Mouse (Mus musculus) stomach, embryonic 15.5 days (tissue): ENCODE data around the gene Elf2. TPM values are rescaled to one million over a fixed set of nuclear protein-coding genes. Genes with fewer than 3 reads are reported as not detected.

Experiments
- ATAC-seq: fragments of 200-750 bp; cut with Nextera tagmentation; 2 replicates; pipeline ENCODE4 v1.8.0; 2017; ENCODE audit warnings: low read depth, moderate number of reproducible peaks, moderate TSS enrichment; ENCODE audit not compliant: insufficient read depth, low FRiP score
- H3K27ac ChIP-seq: fragments of 300-500 bp; sonication (generic); 2 replicates; pipeline ENCODE4 v1.5.1; 2015; ENCODE audit warnings: mild to moderate bottlenecking, inconsistent platforms
- H3K27me3 ChIP-seq: fragments of 300-500 bp; sonication (generic); replicated peaks from 2 replicates; pipeline ENCODE4 v1.6.1; 2015; ENCODE audit warnings: inconsistent platforms
- H3K36me3 ChIP-seq: fragments of 300-500 bp; sonication (generic); 2 replicates; pipeline ENCODE4 v1.6.1; 2015; ENCODE audit warnings: inconsistent platforms
- H3K4me1 ChIP-seq: fragments of 300-500 bp; sonication (generic); 2 replicates; pipeline ENCODE4 v1.6.1; 2015; ENCODE audit warnings: inconsistent platforms
- H3K4me2 ChIP-seq: fragments of 300-500 bp; sonication (generic); 2 replicates; pipeline ENCODE4 v1.6.1; 2015; ENCODE audit warnings: mild to moderate bottlenecking, inconsistent platforms
- H3K4me3 ChIP-seq: fragments of 300-500 bp; sonication (generic); replicated peaks from 2 replicates; pipeline ENCODE4 v1.5.1; 2015; ENCODE audit warnings: inconsistent platforms
- H3K9ac ChIP-seq: fragments of 300-500 bp; sonication (generic); 2 replicates; pipeline ENCODE4 v1.6.1; 2015; ENCODE audit warnings: inconsistent platforms
- H3K9me3 ChIP-seq: fragments of 300-500 bp; sonication (generic); 2 replicates; pipeline ENCODE4 v1.6.1; 2016; ENCODE audit warnings: inconsistent platforms
- WGBS: fragments of 180-500 bp; shearing (Covaris S2); methylation state at CpG from one replicate; pipeline ENCODE4 v1.1.7; 2015; 5-methylcytosine and 5-hydroxymethylcytosine counted together
- polyA plus RNA-seq: library from polyadenylated mRNA; unstranded; fragments of >200 nt; fragmentation: Nextera tagmentation; extraction: Ambion mirVana; gene quantifications from 2 replicates; pipeline ENCODE4 v1.2.1, GENCODE M21; 2015

Gene Elf2
- polyA plus RNA-seq, 1 experiment from 2014 or later = 62.5 TPM

DNA sequence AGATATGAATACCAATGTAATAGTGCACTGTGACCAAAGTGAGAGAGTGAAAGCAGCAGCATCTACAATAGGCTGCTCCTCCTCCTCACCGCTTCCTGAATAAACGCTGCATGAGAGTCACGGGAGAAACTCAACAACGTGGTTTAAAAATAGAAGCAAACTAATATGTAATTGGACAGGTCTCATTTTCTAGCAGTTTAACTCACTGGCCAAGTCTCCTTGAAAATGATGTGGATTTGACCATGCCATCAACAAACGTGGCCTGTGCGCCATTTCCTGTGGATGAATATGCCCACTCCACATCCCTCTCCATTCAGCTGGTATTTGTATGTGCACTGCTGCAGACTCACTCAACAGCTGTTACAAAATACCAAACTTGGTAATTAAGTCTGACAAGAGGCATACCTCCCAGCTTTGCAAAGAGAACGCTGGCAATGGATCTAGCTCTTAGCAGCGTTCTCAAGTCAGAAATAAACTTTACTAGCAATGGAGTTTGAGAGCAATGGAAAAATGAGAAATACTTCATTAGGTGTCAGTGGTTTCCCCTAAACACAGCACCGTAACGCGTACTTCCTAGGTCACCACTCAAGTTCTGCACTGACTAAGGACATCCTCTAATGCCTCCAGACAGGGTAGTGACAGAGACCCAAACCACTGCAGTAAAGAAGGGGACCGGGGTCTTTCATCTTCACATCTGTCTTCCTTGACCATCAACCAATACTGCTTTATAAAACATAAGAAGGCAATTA is 70.2 kb downstream of the Elf2 start:
- Histone ChIP-seq H3K4me3 (no peak overlapping the region), H3K27me3 (no peaks in the 10 kb centered on the region), H3K27ac (peak overlapping the region; percentile 48), H3K4me2 (no peak overlapping the region), H3K36me3 (peaks cover 6% of the 10 kb centered on the region), H3K4me1 (peaks cover 10% of the 10 kb centered on the region), H3K9ac (no peak overlapping the region), H3K9me3 (no peaks in the 10 kb centered on the region)
- no peak for ATAC-seq
- 56% methylated on average over 12 of the region's 12 CpGs for WGBS

GRCm38 (mm10) chr3:51268434-51268833 is 72.0 kb downstream of the Elf2 start:
- peaks cover 20% of the 10 kb centered on the region for H3K36me3 ChIP-seq
- H3K4me3 ChIP-seq = no peak overlapping the region
- H3K27ac ChIP-seq = 0 out of 2 replicates have a peak overlapping the region, but pooled peaks have one; percentile 45
- H3K4me2 ChIP-seq = no peak overlapping the region
- H3K9ac ChIP-seq = no peak overlapping the region
- no peak for ATAC-seq
- no peaks in the 10 kb centered on the region for H3K27me3 ChIP-seq
- no peaks in the 10 kb centered on the region for H3K9me3 ChIP-seq
- 57% methylated on average over 12 of the region's 12 CpGs for WGBS
- H3K4me1 ChIP-seq = peaks cover 8% of the 10 kb centered on the region; the same call in 1 of the 2 replicates

DNA sequence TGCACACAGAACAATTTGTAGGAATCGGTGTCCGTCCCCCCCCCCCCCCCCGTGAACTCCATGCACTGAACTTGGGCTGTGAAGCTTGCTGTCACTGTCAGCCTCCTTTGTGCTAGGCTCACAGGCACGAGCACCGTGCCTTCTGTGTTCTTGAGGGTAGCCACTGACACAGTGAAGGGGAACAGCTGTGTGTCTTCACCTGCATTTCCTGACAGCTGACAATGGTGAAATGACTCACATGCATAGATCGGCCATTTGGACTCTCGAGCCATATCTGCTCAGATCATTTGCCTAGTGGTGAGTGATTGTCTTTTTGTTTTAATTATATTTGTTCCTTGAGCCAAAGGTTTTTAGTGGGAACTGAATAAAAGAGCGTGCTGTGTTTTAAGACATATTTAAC is 77.5 kb downstream of the Elf2 start:
- no peak for ATAC-seq
- 59% methylated on average over 8 of the region's 8 CpGs for WGBS
- H3K36me3 ChIP-seq = peaks cover 35% of the 10 kb centered on the region

DNA sequence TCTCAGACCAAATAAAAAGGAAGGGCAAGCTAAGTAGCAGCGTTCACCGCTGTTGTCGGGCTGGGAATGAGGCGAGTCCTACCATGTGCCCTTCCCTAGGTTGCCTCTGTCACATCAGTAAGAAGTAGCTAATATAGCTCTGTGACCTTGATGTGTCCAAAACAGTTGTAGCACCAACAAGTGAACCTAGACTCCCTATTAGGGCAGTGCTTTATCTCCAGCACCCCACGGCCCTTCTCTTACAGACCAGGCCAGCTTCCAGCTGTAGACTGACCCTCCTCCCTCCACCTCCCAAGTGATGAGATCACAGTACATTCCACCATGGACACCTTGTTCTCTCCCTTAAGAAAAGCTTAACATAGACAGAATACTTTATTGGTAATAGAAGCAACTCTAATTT is 82.4 kb downstream of the Elf2 start:
- WGBS = 89% methylated on average over 5 of the region's 5 CpGs
- Histone ChIP-seq H3K27me3 (no peaks in the 10 kb centered on the region), H3K4me2 (no peak overlapping the region), H3K4me1 (no peaks in the 10 kb centered on the region), H3K36me3 (peaks cover 46% of the 10 kb centered on the region), H3K9me3 (no peaks in the 10 kb centered on the region), H3K9ac (no peak overlapping the region), H3K27ac (no peak overlapping the region), H3K4me3 (no peak overlapping the region)
- ATAC-seq = no peak

More for the DNA sequence above, 77.5 kb downstream of the Elf2 start:
- no peaks in the 10 kb centered on the region for H3K9me3 ChIP-seq
- H3K9ac ChIP-seq = no peak overlapping the region
- no peaks in the 10 kb centered on the region for H3K4me1 ChIP-seq
- no peak overlapping the region for H3K27ac ChIP-seq
- H3K27me3 ChIP-seq = no peaks in the 10 kb centered on the region
- no peak overlapping the region for H3K4me2 ChIP-seq
- H3K4me3 ChIP-seq = no peak overlapping the region

DNA sequence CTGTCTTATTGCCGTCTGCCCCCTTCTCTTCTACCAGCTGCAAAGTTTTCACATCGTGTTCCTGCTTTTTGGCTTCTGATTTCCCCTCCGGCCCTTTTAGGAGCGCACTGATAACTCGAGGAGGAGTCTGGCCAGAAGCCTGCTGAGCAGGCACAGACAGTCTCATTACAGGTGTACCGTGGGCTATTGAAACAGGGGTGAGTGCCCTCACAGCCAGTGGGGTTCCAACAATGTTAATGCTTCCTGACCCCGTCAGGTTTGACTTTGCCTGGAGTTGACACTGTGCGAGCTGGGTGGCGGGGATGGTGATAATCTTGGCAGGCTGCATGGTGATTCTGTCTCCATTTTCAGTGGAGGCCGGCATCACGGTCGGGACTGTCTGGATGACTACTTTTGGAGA is 84.0 kb downstream of the Elf2 start:
- H3K36me3 ChIP-seq = peaks cover 59% of the 10 kb centered on the region
- H3K27ac ChIP-seq = no peak overlapping the region
- no peaks in the 10 kb centered on the region for H3K27me3 ChIP-seq
- no peak overlapping the region for H3K9ac ChIP-seq
- H3K4me2 ChIP-seq = no peak overlapping the region
- no peak overlapping the region for H3K4me3 ChIP-seq
- H3K9me3 ChIP-seq = no peaks in the 10 kb centered on the region
- 91% methylated on average over 12 of the region's 12 CpGs for WGBS
- no peak for ATAC-seq
- H3K4me1 ChIP-seq = no peaks in the 10 kb centered on the region

DNA sequence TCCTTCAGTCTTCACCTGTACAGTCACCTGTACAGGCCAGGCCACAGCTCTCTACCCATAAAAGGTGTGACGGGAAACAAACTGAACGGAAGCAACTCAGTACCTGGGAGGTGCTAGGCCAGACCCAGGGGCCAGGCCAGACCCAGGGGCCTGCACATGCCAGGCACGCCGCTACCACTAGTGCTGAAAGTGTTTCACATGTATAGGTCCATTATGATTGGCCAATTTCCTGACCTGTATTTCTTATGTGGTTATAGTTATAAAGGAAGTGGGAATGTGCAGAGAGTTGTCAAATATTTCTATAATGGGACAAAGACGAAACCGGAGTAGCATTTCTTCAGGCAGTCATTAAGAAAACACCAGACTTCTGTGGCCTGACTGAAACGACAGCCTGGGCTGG is 85.7 kb downstream of the Elf2 start:
- no peak for ATAC-seq

GRCm38 (mm10) chr3:51252689-51253402 is 87.6 kb downstream of the Elf2 start:
- H3K9ac ChIP-seq = no peak overlapping the region
- 86% methylated on average over 12 of the region's 12 CpGs for WGBS
- H3K27me3 ChIP-seq = no peaks in the 10 kb centered on the region
- no peaks in the 10 kb centered on the region for H3K9me3 ChIP-seq
- H3K4me1 ChIP-seq = no peaks in the 10 kb centered on the region
- no peak overlapping the region for H3K4me3 ChIP-seq
- ATAC-seq = no peak; the same call in 1 of the 2 replicates
- H3K4me2 ChIP-seq = no peak overlapping the region
- H3K27ac ChIP-seq = no peak overlapping the region
- peaks cover 48% of the 10 kb centered on the region for H3K36me3 ChIP-seq

More for the DNA sequence above, 85.7 kb downstream of the Elf2 start:
- Histone ChIP-seq H3K36me3 (peaks cover 53% of the 10 kb centered on the region), H3K27ac (no peak overlapping the region), H3K9ac (no peak overlapping the region), H3K4me3 (no peak overlapping the region), H3K4me2 (no peak overlapping the region), H3K4me1 (no peaks in the 10 kb centered on the region), H3K9me3 (no peaks in the 10 kb centered on the region), H3K27me3 (no peaks in the 10 kb centered on the region)
- WGBS = 83% methylated on average over 7 of the region's 7 CpGs

DNA sequence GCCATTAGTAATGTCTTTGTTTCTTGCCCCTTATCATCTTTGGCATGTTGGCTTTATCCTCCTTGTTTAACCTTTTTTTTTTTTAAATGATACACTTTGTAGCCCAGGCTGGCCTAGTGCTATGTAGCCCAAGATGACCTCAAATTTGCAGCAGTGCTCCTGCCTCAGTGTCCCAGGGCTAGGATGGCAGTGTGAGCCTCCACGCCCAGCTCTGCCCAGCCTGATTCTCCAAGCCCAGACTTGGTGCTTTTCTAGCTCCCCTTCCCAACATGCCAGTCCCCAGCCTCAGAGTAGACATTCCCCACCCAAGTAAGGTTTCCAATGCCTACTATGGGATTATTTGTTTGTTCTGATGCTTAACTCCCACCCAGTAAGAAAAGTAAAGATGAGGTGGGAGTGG is 88.2 kb downstream of the Elf2 start:
- no peaks in the 10 kb centered on the region for H3K9me3 ChIP-seq
- H3K9ac ChIP-seq = no peak overlapping the region
- no peak overlapping the region for H3K27ac ChIP-seq
- no peak overlapping the region for H3K4me2 ChIP-seq
- H3K4me3 ChIP-seq = no peak overlapping the region
- ATAC-seq = no peak
- peaks cover 43% of the 10 kb centered on the region for H3K36me3 ChIP-seq
- H3K4me1 ChIP-seq = peaks cover 4% of the 10 kb centered on the region; the same call in 1 of the 2 replicates
- WGBS = 93% methylated on average over 1 of the region's 1 CpGs
- no peaks in the 10 kb centered on the region for H3K27me3 ChIP-seq

DNA sequence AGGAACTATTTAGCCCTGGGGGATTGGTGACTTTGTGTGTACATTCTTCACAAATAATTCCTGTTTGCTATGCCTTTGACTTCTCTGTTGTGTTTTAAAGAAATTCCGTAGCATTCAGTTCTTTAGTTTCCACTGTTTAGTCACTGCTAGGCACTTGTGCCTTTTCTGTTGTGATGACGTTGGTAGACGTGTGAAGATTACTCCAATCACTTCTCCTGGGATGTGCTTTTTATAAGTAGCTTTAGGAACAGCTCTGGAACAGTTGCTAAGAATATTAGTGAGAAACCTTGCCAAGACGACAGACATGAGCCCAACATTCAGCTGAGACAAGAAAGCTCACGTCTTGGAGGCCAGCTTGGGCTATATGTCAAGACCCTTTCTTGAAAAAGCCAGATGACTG is 89.4 kb downstream of the Elf2 start:
- Histone ChIP-seq H3K4me2 (no peak overlapping the region), H3K4me3 (no peak overlapping the region), H3K9me3 (no peaks in the 10 kb centered on the region), H3K36me3 (peaks cover 31% of the 10 kb centered on the region), H3K27me3 (no peaks in the 10 kb centered on the region), H3K4me1 (peaks cover 4% of the 10 kb centered on the region; the same call in 1 of the 2 replicates), H3K27ac (no peak overlapping the region), H3K9ac (no peak overlapping the region)
- WGBS = 79% methylated on average over 5 of the region's 5 CpGs
- ATAC-seq = no peak

- peaks cover 26% of the 10 kb centered on the region for H3K36me3 ChIP-seq
- no peak overlapping the region for H3K9ac ChIP-seq
- no peak overlapping the region for H3K4me3 ChIP-seq
- WGBS = 93% methylated on average over 13 of the region's 13 CpGs
- no peak overlapping the region for H3K27ac ChIP-seq
- H3K4me1 ChIP-seq = peaks cover 4% of the 10 kb centered on the region; the same call in 1 of the 2 replicates
- ATAC-seq = 0 out of 2 replicates have a peak, but pooled peaks have one; percentile 18
- H3K27me3 ChIP-seq = no peaks in the 10 kb centered on the region
- H3K9me3 ChIP-seq = no peaks in the 10 kb centered on the region
- H3K4me2 ChIP-seq = no peak overlapping the region
Observed at GRCm38 (mm10) chr3:51249866-51250265, 90.6 kb downstream of the Elf2 start.

DNA sequence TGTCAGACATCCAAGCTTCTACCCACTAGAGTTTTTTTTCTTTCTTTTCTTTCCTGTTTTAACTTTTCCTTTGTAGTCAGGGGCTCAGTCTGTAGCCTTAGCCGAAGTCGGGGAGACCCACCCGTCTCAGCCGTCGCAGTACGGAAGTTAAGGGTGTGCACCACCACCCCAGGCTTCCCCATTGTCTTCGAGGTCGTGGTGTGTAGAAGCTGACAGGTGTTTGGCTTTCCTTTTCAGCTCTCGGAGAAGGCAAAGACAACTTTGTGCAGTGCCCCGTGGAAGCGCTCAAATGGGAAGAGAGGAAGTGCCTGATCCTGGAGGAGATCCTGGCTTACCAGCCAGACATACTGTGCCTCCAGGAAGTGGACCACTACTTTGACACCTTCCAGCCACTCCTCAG is 91.0 kb downstream of the Elf2 start:
- H3K9ac ChIP-seq = no peak overlapping the region
- no peaks in the 10 kb centered on the region for H3K9me3 ChIP-seq
- H3K4me2 ChIP-seq = no peak overlapping the region
- no peak overlapping the region for H3K27ac ChIP-seq
- no peak overlapping the region for H3K4me3 ChIP-seq
- peaks cover 23% of the 10 kb centered on the region for H3K36me3 ChIP-seq
- WGBS = 86% methylated on average over 11 of the region's 11 CpGs
- ATAC-seq = no peak
- no peaks in the 10 kb centered on the region for H3K27me3 ChIP-seq
- H3K4me1 ChIP-seq = peaks cover 4% of the 10 kb centered on the region; the same call in 1 of the 2 replicates

DNA sequence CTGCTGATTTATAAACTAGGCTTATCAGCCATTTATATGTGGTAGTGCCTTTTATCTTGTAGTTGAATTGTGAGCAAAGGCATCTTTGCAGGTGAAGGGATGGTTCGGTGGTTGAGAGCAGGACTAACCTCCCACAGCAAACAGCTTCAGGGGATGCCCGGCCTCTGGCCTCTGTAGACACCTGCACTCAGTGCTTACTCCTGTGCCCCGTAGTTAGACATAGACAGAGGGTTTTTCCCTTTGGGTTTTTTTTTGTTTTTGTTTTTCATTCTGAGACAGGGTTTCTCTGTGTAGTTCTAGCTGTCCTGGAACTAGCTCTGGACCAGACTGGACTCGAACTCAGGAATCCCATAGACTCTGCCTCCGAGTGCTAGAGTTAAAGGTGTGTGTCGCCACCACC is 91.9 kb downstream of the Elf2 start:
- Histone ChIP-seq H3K4me2 (no peak overlapping the region), H3K9ac (no peak overlapping the region), H3K4me3 (no peak overlapping the region), H3K4me1 (peaks cover 4% of the 10 kb centered on the region; the same call in 1 of the 2 replicates), H3K27ac (no peak overlapping the region), H3K27me3 (no peaks in the 10 kb centered on the region), H3K36me3 (peaks cover 21% of the 10 kb centered on the region), H3K9me3 (no peaks in the 10 kb centered on the region)
- ATAC-seq = no peak
- WGBS = 89% methylated on average over 6 of the region's 6 CpGs
